In genomic region chr19:46764763-46765117, GRCm38 (mm10) we compare ENCODE assay signal across 9 mouse cellular contexts. TPM values are rescaled to one million over a fixed set of nuclear protein-coding genes. Genes with fewer than 3 reads are reported as not detected.
DNase-seq lines count a peak whose midpoint lies in the region; ATAC-seq and TF ChIP-seq lines count a peak whose summit lies in the region.
"Had no signal": no experiment of that assay in that cellular context is flagged by ENCODE, and none has a peak within 500 bp of the region (broad histone marks: within the 10 kb centered on the region; RNA-seq: fewer than 3 reads in every experiment).

No protein-coding gene starts in this region.

- 43% methylated on average over 9 of the region's 9 CpGs for WGBS in forebrain, embryonic 16.5 days
- 43% methylated on average over 9 of the region's 9 CpGs for WGBS in midbrain, embryonic 16.5 days

- no peak for ATAC-seq in forebrain, embryonic 16.5 days
- ATAC-seq in midbrain, embryonic 16.5 days: no peak

- H3K4me1 ChIP-seq in forebrain, embryonic 16.5 days (replicated peaks; ENCODE audit: control insufficient read depth, insufficient read depth, low read length): peaks cover 27% of the 10 kb centered on the region
- peaks cover 31% of the 10 kb centered on the region for H3K4me1 ChIP-seq in midbrain, embryonic 16.5 days (ENCODE audit: control insufficient read depth, insufficient read depth, low read length)

- peak overlapping the region; percentile 77 for H3K4me3 ChIP-seq in left cerebral cortex, adult 2 months
- H3K4me3 ChIP-seq in forebrain, embryonic 16.5 days (replicated peaks; ENCODE audit: low read length): no peak overlapping the region; the same call in 1 of the 2 replicates
- H3K4me3 ChIP-seq in midbrain, embryonic 16.5 days (ENCODE audit: low read depth, low read length): peak overlapping the region; percentile 86

- no peak overlapping the region for H3K9ac ChIP-seq in forebrain, embryonic 16.5 days (replicated peaks; ENCODE audit: low read depth, low read length)
- peak overlapping the region; percentile 22; the same call in 1 of the 2 replicates for H3K9ac ChIP-seq in midbrain, embryonic 16.5 days (ENCODE audit: low read depth, low read length)

- H3K27ac ChIP-seq in left cerebral cortex, adult 2 months: no peak overlapping the region
- H3K27ac ChIP-seq in forebrain, embryonic 16.5 days (ENCODE audit: low read length): no peak overlapping the region
- H3K27ac ChIP-seq in midbrain, embryonic 16.5 days (ENCODE audit: low read length): no peak overlapping the region

- H3K4me2 ChIP-seq in forebrain, embryonic 16.5 days (ENCODE audit: low read length): peak overlapping the region; percentile 30
- peak overlapping the region; percentile 95 for H3K4me2 ChIP-seq in midbrain, embryonic 16.5 days (ENCODE audit: low read length)

- no peaks in the 10 kb centered on the region for H3K9me3 ChIP-seq in forebrain, embryonic 16.5 days (ENCODE audit: control insufficient read depth, low read length)
- no peaks in the 10 kb centered on the region for H3K9me3 ChIP-seq in midbrain, embryonic 16.5 days (replicated peaks; ENCODE audit: control insufficient read depth, low read length, poor library complexity, severe bottlenecking)

- intact Hi-C loops in left cerebral cortex, adult 2 months (cut with DNase I): loop anchor here (5.0 to 10.0 kb wide), 2 partner anchors 200 to 278 kb away; no protein-coding TSS in a partner anchor

- peak; percentile 27 for DNase-seq in cerebellum, adult 9-11 months
- DNase-seq in cerebellum, adult 8-10 months: no peak
- no peak for DNase-seq in left cerebral cortex, adult 2 months (ENCODE audit: extremely low spot score in 1 of 2, low spot score in 2 of 2)
- DNase-seq in left cerebral cortex, adult 11 months (ENCODE audit: low spot score): no peak
- no peak for DNase-seq in adrenal gland, adult (ENCODE audit: inconsistent age in 2 of 2, low spot score in 1 of 2)
- DNase-seq in gastrocnemius, adult 8-10 months (ENCODE audit: low spot score in 2 of 2): no peak
- DNase-seq: lung, adult 18-20 months had no signal

- H3K27me3 ChIP-seq in forebrain, embryonic 16.5 days (replicated peaks; ENCODE audit: control insufficient read depth, insufficient read depth, low read length): peaks cover 12% of the 10 kb centered on the region
- 0 out of 2 replicates have a peak, but pooled peaks cover 2% of the 10 kb centered on the region for H3K27me3 ChIP-seq in midbrain, embryonic 16.5 days (ENCODE audit: control insufficient read depth, insufficient read depth, low read depth, low read length)

- TF ChIP-seq CTCF in left cerebral cortex, adult 2 months (IDR thresholded peaks at IDR 0.05): no peak

- H3K36me3 ChIP-seq in forebrain, embryonic 16.5 days (ENCODE audit: control insufficient read depth, insufficient read depth): no peaks in the 10 kb centered on the region
- no peaks in the 10 kb centered on the region for H3K36me3 ChIP-seq in midbrain, embryonic 16.5 days (ENCODE audit: control insufficient read depth, insufficient read depth, low read length)

RNA-seq across cellular contexts. Expression of gene Cnnm2, which starts 3.3 kb away (rescaled TPM):
- 10 to 100 TPM; 35.7 to 37.3 TPM for total RNA-seq in left cerebral cortex, adult 2 months (2021)
- polyA plus RNA-seq in forebrain, embryonic 16.5 days (2015; fragmentation: Nextera tagmentation; extraction: Ambion mirVana): 2.9 and 3.8 TPM in 2 replicates
- 6.8 and 7.0 TPM in 2 replicates for polyA plus RNA-seq in midbrain, embryonic 16.5 days (2015; fragmentation: Nextera tagmentation; extraction: Ambion mirVana)
- 1 to 10 TPM; 2.7 to 3.7 (median 3.2) TPM for total RNA-seq in gastrocnemius, adult 8-10 months (2022)

RNA-seq across cellular contexts. Expression of gene As3mt, which starts 57.5 kb away (rescaled TPM):
- total RNA-seq in left cerebral cortex, adult 2 months (2021): 10 to 100 TPM; 26.5 to 27.4 TPM
- polyA plus RNA-seq in forebrain, embryonic 16.5 days (2015; fragmentation: Nextera tagmentation; extraction: Ambion mirVana): 17.4 and 18.5 TPM in 2 replicates
- 35.6 and 38.1 TPM in 2 replicates for polyA plus RNA-seq in midbrain, embryonic 16.5 days (2015; fragmentation: Nextera tagmentation; extraction: Ambion mirVana)
- 100 to 1,000 TPM in 1 of 4 experiments, 10 to 100 TPM in 3; 83.6 to 105 (median 90.4) TPM for total RNA-seq in gastrocnemius, adult 8-10 months (2022)

Comparison
In these comparisons a context has a peak if more than half of its experiments do, and no peak if none do; other contexts are left out.
1. RNA of gene Cnnm2, which starts 3.3 kb away (total RNA-seq): 35.7 to 37.3 TPM in left cerebral cortex, adult 2 months; 2.7 to 3.7 TPM in gastrocnemius, adult 8-10 months; every median in the first group is over 4 times any median in the second.